Mouse (Mus musculus): Measurements from ENCODE around the gene Mmp3.
"Not testable (repeated sequence)": the region's sequence is repeated elsewhere in the genome, so short reads cannot be mapped to it uniquely, and the experiment has no call there.

Mmp3 gene

DNA sequence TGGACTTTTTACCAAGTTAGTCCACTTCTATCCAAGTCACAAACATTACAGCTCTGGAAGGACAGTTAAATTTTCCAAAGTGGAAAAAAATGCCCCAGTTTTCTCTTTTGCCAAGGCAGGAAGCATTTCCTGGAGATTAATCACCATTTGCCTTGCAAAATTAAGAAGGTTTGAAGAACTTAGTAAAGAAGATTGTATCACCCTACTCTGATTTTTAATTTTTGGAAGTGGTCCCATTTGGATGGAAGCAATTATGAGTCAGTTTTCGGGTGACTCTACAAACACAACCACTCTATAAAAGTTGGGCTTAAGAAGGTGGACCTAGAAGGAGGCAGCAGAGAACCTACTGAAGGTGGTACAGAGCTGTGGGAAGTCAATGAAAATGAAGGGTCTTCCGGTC is at the start of gene Mmp3:
Gene Mmp3 (plus strand): TSS at position 301 of the 400 bp plus-strand sequence.
- no peak for DNase-seq

GRCm38 (mm10) chr9:7396556-7396955 is 49.1 kb upstream of the Mmp3 start:
- DNase-seq, result not testable (repeated sequence)

DNA sequence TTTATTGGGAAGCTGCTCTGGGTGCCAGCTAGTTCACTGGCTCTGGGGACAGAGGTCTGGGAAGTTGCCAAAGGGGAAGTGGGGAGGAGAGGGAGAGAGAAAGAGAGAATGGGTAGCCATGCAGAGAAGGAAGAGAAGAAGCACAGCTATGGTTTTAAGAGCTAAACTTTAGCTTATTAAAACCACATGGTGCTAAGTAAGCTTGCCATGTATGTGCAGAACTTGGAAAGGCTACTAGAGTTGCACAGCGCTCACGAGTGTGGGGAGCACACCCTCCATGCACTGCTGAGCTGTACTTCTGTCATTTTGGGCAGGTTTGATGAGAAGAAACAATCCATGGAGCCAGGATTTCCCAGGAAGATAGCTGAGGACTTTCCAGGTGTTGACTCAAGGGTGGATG is 7.7 kb downstream of the Mmp3 start:
- DNase-seq, result no peak

- DNase-seq, result no peak
Observed at GRCm38 (mm10) chr9:7470262-7470661, 24.6 kb downstream of the Mmp3 start.

DNA sequence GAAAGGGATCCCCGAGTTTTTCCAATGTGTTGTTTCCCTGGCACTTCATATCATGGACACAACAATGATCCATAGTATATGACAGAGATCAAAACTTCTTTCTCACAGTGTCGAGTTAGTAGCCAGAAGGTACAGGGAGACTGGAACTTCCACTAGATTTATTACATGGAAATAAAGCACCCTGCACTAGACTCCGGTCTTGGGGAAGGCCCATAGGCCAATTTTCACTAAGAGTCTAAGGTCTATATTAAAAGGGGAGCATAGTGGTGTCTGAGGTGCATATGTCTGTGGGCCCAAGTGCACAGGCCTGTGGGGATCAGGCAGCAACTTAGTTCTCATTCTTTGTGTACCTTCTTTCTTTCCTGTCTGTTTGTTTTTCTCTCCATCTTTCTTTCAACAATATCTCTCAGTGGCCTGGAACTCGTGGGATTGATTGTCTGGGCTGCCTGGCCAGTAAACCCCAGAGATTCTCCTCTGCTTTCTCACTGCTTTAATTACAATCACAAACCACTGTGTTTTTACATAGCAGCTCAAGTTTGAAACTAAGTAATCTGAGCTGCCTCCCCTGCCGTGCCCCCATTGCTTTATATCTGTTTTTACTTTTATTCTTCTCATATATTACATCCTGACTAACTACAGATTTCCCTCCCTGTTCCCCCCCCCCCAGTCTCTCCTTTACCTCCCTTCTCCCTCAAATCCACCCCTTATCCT is 38.2 kb downstream of the Mmp3 start:
- DNase-seq, result no peak

DNA sequence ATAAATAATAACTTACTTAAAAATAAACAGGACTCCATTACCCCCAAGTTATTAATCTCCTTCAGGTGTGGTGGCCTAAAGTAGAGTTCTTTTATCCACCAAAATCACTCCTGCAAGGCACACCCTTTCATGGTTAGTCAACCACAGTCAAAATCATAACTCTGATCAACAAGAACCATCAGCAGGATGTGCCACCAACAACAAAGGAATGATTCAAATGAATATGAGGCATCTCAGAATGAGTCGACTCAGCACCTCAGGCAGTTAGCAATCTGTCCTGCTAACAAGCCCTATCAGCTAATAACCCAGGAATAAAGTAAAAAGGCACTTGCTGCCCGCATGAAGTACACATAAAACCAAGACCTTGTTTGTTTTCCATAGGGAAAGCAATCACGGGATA is 55.5 kb downstream of the Mmp3 start:
- DNase-seq, result no peak

- no peak for DNase-seq
Observed at GRCm38 (mm10) chr9:7502051-7502450, 56.4 kb downstream of the Mmp3 start, which contains the start of gene Mmp10. Mmp10 (plus strand) TSS chr9:7502352.
